Mouse (Mus musculus) neural tube, embryonic 11.5 days (tissue): Measurements from ENCODE around the gene Prkcb. TPM values are rescaled to one million over a fixed set of nuclear protein-coding genes. Genes with fewer than 3 reads are reported as not detected.

Experiments used
- ATAC-seq: fragments of 200-750 bp; cut with Nextera tagmentation; 2 replicates; pipeline ENCODE4 v1.8.0; 2017; ENCODE audit warnings: moderate number of reproducible peaks, mild to moderate bottlenecking, moderate TSS enrichment, moderate library complexity; ENCODE audit not compliant: insufficient read depth, low FRiP score, low TSS enrichment
- DNase-seq: peaks from one replicate; pipeline ENCODE4 v3.0.0-alpha.2; 2015; ENCODE audit warnings: low spot score
- H3K27ac ChIP-seq: fragments of 300-500 bp; sonication (generic); 2 replicates; pipeline ENCODE4 v1.5.1; 2014; ENCODE audit warnings: low read depth, mild to moderate bottlenecking, low read length
- H3K27me3 ChIP-seq: fragments of 300-500 bp; sonication (generic); 2 replicates; pipeline ENCODE4 v1.6.1; 2014; ENCODE audit warnings: mild to moderate bottlenecking, low read length, mixed read lengths; ENCODE audit not compliant: control insufficient read depth, insufficient read depth
- H3K36me3 ChIP-seq: fragments of 300-500 bp; sonication (generic); 2 replicates; pipeline ENCODE4 v1.6.1; 2014; ENCODE audit warnings: mild to moderate bottlenecking, low read length, moderate library complexity, mixed read lengths; ENCODE audit not compliant: control insufficient read depth, insufficient read depth
- H3K4me1 ChIP-seq: fragments of 300-500 bp; sonication (generic); 2 replicates; pipeline ENCODE4 v1.6.1; 2014; ENCODE audit warnings: low read length, mixed read lengths; ENCODE audit not compliant: control insufficient read depth, insufficient read depth
- H3K4me2 ChIP-seq: fragments of 300-500 bp; sonication (generic); 2 replicates; pipeline ENCODE4 v1.6.1; 2014; ENCODE audit warnings: low read depth, mild to moderate bottlenecking, moderate library complexity
- H3K4me3 ChIP-seq: fragments of 300-500 bp; sonication (generic); 2 replicates; pipeline ENCODE4 v1.5.1; 2014; ENCODE audit warnings: low read depth, low read length
- H3K9ac ChIP-seq: fragments of 300-500 bp; sonication (generic); 2 replicates; pipeline ENCODE4 v1.6.1; 2014; ENCODE audit warnings: mild to moderate bottlenecking, low read length
- H3K9me3 ChIP-seq: fragments of 300-500 bp; sonication (generic); 2 replicates; pipeline ENCODE4 v1.6.1; 2016; ENCODE audit warnings: low read length; ENCODE audit not compliant: control insufficient read depth
- WGBS: fragments of 180-500 bp; shearing (Covaris S2); extraction: QIAGEN DNeasy Blood & Tissue Kit; methylation state at CpG from one replicate; pipeline ENCODE4 v1.1.7; 2014; 5-methylcytosine and 5-hydroxymethylcytosine counted together
- polyA plus RNA-seq: library from polyadenylated mRNA; unstranded; fragments of >200 nt; fragmentation: Nextera tagmentation; extraction: Ambion mirVana; gene quantifications from 2 replicates; pipeline ENCODE4 v1.2.1, GENCODE M21; 2014

Gene Prkcb
- polyA plus RNA-seq, 1 experiment from 2014 or later, result 13.4 TPM

GRCm38 (mm10) chr7:122279580-122279979, 9.0 kb upstream of the Prkcb start:
- no peaks in the 10 kb centered on the region for H3K27me3 ChIP-seq
- no peak overlapping the region for H3K4me2 ChIP-seq
- no peak overlapping the region for H3K9ac ChIP-seq
- no peak overlapping the region for H3K27ac ChIP-seq
- no peaks in the 10 kb centered on the region for H3K36me3 ChIP-seq
- H3K4me1 ChIP-seq, result no peaks in the 10 kb centered on the region
- no peaks in the 10 kb centered on the region for H3K9me3 ChIP-seq
- DNase-seq (no peak), ATAC-seq (no peak)
- H3K4me3 ChIP-seq, result no peak overlapping the region
- 86% methylated on average over 9 of the region's 9 CpGs for WGBS

- no peak for DNase-seq
- H3K9ac ChIP-seq, result no peak overlapping the region
- H3K27me3 ChIP-seq, result no peaks in the 10 kb centered on the region
- WGBS, result 72% methylated on average over 2 of the region's 2 CpGs
- H3K4me3 ChIP-seq, result no peak overlapping the region
- ATAC-seq, result no peak
- no peaks in the 10 kb centered on the region for H3K36me3 ChIP-seq
- no peak overlapping the region for H3K27ac ChIP-seq
- no peaks in the 10 kb centered on the region for H3K9me3 ChIP-seq
- no peaks in the 10 kb centered on the region for H3K4me1 ChIP-seq
- H3K4me2 ChIP-seq, result no peak overlapping the region
These were observed 8.2 kb upstream of the Prkcb start for GRCm38 (mm10) chr7:122280334-122280733.

DNA sequence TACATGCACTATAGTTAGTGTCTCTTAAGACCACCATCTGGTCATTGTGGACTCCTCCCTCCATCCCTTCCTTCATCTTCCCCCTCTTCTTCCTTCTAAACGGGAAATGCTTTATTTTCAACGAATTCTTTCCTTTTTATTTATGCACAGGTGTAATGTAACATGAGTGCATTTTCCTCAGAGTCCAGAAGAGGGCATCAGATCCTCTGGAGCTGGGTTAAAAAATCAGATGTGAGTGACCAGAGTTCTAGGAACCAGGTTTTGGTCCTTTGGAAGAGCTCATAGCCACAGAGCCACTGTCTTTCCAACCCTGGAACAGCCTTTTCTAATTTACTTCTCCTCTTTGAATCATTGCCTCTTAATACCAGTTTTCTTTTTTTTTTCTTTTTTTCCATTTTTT, 6.0 kb upstream of the Prkcb start:
- Histone ChIP-seq H3K4me2 (no peak overlapping the region), H3K9me3 (no peaks in the 10 kb centered on the region), H3K4me3 (no peak overlapping the region), H3K27me3 (no peaks in the 10 kb centered on the region), H3K36me3 (no peaks in the 10 kb centered on the region), H3K4me1 (no peaks in the 10 kb centered on the region), H3K27ac (no peak overlapping the region), H3K9ac (no peak overlapping the region)
- ATAC-seq (no peak), DNase-seq (no peak)
- WGBS, result 85% methylated on average over 2 of the region's 2 CpGs

DNA sequence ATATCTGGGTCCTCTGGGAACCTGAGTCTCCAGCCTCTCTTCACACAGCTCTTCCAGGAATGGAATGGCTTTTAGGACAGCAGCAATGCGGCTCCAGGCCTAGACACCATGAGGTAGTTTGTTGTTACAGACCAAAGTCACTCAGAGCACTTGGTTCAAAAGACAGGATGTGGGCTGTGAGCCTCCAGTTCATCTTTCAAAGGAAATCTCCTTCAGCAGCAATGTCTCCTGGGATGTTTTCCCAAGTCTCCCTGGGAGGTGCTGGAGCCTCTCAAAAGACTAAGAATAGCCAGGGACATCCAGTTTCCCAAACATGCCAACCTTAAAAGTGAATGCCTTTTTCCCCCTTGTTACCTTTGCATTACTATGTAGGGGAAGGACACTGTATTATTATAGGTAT, 1.3 kb upstream of the Prkcb start:
- H3K36me3 ChIP-seq, result no peaks in the 10 kb centered on the region
- H3K9me3 ChIP-seq, result no peaks in the 10 kb centered on the region
- no peak overlapping the region for H3K4me2 ChIP-seq
- 59% methylated on average over 1 of the region's 1 CpGs for WGBS
- H3K4me3 ChIP-seq, result no peak overlapping the region
- H3K27me3 ChIP-seq, result peaks cover 25% of the 10 kb centered on the region
- no peak overlapping the region for H3K27ac ChIP-seq
- ATAC-seq (no peak), DNase-seq (no peak)
- H3K9ac ChIP-seq, result no peak overlapping the region
- peaks cover 7% of the 10 kb centered on the region; the same call in 1 of the 2 replicates for H3K4me1 ChIP-seq

- no peak overlapping the region for H3K27ac ChIP-seq
- H3K9ac ChIP-seq, result peak overlapping the region; percentile 35
- H3K4me1 ChIP-seq, result peaks cover 7% of the 10 kb centered on the region; the same call in 1 of the 2 replicates
- DNase-seq (peak; percentile 46), ATAC-seq (peak; percentile 32)
- H3K4me3 ChIP-seq, result peak overlapping the region; percentile 56
- H3K4me2 ChIP-seq, result peak overlapping the region; percentile 86
- H3K27me3 ChIP-seq, result peaks cover 25% of the 10 kb centered on the region
- under 1% methylated on average over 64 of the region's 66 CpGs for WGBS
- no peaks in the 10 kb centered on the region for H3K36me3 ChIP-seq
- no peaks in the 10 kb centered on the region for H3K9me3 ChIP-seq
These were observed 926 bp downstream of the Prkcb start for GRCm38 (mm10) chr7:122289243-122290111.

DNA sequence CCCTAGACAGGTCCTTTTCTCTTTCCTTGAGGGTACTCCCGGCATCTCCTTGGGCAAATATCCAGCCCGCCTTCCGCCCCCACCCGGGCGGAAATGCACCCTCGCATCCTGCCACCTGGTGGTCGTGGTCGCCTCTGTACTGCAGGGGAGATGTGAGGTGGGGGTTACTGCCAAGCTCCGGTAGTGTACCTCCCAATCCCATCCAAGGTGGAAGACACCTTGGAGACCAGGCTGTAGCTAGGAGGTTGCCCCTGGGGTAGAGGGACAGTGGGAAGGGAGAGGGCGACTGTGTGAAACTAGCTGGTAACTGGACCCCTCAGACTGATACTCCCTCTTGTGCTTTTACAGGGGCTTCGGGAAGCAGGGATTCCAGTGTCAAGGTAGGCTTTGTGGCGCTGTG, 1.6 kb downstream of the Prkcb start:
- 12% methylated on average over 12 of the region's 12 CpGs for WGBS
- peak overlapping the region; percentile 56 for H3K4me3 ChIP-seq
- H3K9me3 ChIP-seq, result no peaks in the 10 kb centered on the region
- H3K27ac ChIP-seq, result no peak overlapping the region
- peaks cover 7% of the 10 kb centered on the region; the same call in 1 of the 2 replicates for H3K4me1 ChIP-seq
- peak overlapping the region; percentile 86 for H3K4me2 ChIP-seq
- no peaks in the 10 kb centered on the region for H3K36me3 ChIP-seq
- H3K9ac ChIP-seq, result no peak overlapping the region
- ATAC-seq (peak; percentile 33; the same call in 1 of the 2 replicates), DNase-seq (no peak)
- H3K27me3 ChIP-seq, result peaks cover 25% of the 10 kb centered on the region

- no peak overlapping the region for H3K4me2 ChIP-seq
- no peak overlapping the region for H3K9ac ChIP-seq
- no peak overlapping the region for H3K27ac ChIP-seq
- no peak for ATAC-seq
- WGBS, result 49% methylated on average over 3 of the region's 3 CpGs
- peaks cover 7% of the 10 kb centered on the region; the same call in 1 of the 2 replicates for H3K4me1 ChIP-seq
- H3K4me3 ChIP-seq, result no peak overlapping the region
- H3K27me3 ChIP-seq, result peaks cover 25% of the 10 kb centered on the region
- no peaks in the 10 kb centered on the region for H3K36me3 ChIP-seq
- H3K9me3 ChIP-seq, result no peaks in the 10 kb centered on the region
- no peak for DNase-seq
These were observed 2.2 kb downstream of the Prkcb start for GRCm38 (mm10) chr7:122290771-122291170.

- Histone ChIP-seq H3K36me3 (no peaks in the 10 kb centered on the region), H3K4me2 (no peak overlapping the region), H3K27me3 (peaks cover 25% of the 10 kb centered on the region), H3K9me3 (no peaks in the 10 kb centered on the region), H3K9ac (no peak overlapping the region), H3K4me3 (no peak overlapping the region), H3K27ac (no peak overlapping the region), H3K4me1 (peaks cover 7% of the 10 kb centered on the region; the same call in 1 of the 2 replicates)
- WGBS, result 63% methylated on average over 7 of the region's 7 CpGs
- ATAC-seq (no peak), DNase-seq (no peak)
These were observed 3.6 kb downstream of the Prkcb start for GRCm38 (mm10) chr7:122292151-122292550.

GRCm38 (mm10) chr7:122294111-122294510, 5.6 kb downstream of the Prkcb start:
- H3K36me3 ChIP-seq, result no peaks in the 10 kb centered on the region
- 0 out of 2 replicates have a peak, but pooled peaks cover 3% of the 10 kb centered on the region for H3K4me1 ChIP-seq
- H3K27me3 ChIP-seq, result peaks cover 18% of the 10 kb centered on the region
- no peaks in the 10 kb centered on the region for H3K9me3 ChIP-seq
- no peak for ATAC-seq
- H3K27ac ChIP-seq, result no peak overlapping the region
- WGBS, result 76% methylated on average over 7 of the region's 7 CpGs
- no peak for DNase-seq
- no peak overlapping the region for H3K4me2 ChIP-seq
- H3K9ac ChIP-seq, result no peak overlapping the region
- no peak overlapping the region for H3K4me3 ChIP-seq
